Mouse (Mus musculus): Measurements from ENCODE around the gene Il24.

The Il24 gene

DNA sequence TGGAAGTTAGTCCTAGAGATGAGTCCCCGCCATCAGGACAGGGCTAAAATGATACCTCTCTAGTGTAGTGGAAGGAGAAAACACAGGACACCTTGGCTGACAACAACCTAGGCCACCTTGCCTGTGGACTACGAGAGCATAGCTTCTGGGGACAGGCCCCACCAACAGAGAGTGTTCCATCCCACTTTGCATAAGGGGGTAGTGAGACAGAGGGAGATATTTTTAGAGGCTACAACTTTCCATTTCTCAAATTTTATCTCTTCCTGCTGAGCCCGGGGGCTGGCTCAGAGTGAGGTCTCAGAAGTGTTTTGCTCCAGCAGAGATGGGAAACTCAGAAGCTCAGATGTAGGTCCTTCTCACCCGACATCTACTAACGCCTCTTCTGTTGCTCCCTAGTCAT, 36.8 kb downstream of the Il24 start:
- DNase-seq: no peak

GRCm38 (mm10) chr1:130849530-130850214, 37.6 kb downstream of the Il24 start:
- peak; percentile 5 for DNase-seq

DNA sequence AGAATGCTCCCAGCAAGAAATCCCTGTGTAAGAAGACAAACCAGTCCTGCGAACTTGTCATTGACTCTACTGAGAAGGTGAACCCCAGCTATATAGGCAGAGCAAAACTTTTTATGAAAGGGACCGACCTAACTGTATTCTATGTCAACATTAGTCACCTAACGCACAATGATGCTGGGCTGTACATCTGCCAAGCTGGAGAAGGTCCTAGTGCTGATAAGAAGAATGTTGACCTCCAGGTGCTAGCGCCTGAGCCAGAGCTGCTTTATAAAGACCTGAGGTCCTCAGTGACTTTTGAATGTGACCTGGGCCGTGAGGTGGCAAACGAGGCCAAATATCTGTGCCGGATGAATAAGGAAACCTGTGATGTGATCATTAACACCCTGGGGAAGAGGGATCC, 42.7 kb downstream of the Il24 start:
- no peak for DNase-seq

- DNase-seq: no peak
These were observed 45.6 kb downstream of the Il24 start for GRCm38 (mm10) chr1:130841621-130842020.

DNA sequence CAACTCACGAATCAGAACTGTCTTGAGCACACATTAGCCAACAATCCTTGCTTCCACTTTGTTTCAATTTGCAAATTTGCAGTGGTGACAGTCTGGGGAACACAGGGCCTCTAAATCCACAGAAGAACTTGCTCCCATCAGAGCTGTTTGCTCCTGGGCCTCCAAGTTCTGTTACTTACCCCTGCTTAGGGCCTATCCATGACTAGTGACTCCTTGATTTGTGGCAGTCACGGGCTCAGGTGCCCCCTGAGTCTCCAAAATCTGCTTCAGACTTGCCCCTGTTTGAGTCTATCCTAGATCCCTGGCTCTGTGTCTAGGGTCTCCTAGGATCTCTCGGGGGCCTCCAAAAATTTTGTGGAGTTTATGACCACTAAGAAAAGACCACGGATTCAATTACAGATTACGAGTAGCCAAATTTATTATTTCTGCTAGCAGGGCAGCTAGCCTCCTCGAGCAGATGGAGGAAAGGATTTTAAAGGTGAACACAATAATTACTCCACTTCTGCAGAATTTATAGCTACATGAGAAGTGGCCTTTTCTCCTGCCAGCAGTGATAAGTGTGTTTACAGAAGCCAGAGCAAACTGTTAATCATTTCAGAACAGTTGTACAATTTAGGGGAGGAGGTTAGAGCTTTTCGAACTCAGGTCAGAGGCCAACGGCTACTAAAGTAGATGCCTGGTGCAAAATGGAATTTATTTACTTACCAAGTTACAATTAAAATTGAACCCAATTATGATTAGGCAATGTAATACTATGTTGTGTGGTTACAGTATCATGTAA, 46.5 kb downstream of the Il24 start:
- no peak for DNase-seq

- DNase-seq: no peak
These were observed 49.0 kb downstream of the Il24 start for GRCm38 (mm10) chr1:130838288-130838687.

DNA sequence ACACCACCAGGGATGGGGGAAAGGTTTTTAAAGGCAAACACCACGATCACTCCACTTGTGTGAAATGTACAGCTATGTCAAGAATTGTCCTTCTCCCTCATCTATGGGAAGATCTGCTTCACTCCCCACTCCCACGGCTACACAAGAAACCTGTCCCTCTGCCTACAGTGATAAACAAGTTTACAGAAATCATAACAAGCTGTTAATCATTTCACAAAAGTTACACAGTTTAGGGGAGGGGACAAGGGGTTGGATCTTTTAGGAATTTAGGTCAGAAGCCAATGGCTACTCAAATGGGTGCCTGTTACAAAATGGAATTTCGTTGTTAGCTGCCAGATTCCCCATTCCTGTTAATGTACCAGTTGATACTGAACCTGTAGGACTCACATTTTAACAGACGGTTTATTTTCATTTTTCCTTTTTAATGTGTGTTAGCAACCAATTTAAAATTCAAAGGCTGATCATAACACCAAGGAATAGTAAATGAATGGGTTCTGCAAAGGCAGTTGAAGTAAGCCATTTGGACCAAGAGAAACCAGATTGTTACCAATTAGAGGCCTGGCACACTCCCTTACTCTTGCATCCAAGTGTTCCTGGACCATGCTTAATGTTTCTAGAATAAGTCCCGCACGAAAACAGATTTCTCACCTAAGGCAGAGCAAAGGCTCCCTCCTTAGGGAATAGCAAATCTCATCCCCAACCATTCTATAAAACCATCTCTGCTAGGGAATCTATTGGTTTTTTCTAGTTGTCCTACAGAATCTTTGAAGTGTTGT, 51.9 kb downstream of the Il24 start:
- DNase-seq: peak; percentile 63

DNA sequence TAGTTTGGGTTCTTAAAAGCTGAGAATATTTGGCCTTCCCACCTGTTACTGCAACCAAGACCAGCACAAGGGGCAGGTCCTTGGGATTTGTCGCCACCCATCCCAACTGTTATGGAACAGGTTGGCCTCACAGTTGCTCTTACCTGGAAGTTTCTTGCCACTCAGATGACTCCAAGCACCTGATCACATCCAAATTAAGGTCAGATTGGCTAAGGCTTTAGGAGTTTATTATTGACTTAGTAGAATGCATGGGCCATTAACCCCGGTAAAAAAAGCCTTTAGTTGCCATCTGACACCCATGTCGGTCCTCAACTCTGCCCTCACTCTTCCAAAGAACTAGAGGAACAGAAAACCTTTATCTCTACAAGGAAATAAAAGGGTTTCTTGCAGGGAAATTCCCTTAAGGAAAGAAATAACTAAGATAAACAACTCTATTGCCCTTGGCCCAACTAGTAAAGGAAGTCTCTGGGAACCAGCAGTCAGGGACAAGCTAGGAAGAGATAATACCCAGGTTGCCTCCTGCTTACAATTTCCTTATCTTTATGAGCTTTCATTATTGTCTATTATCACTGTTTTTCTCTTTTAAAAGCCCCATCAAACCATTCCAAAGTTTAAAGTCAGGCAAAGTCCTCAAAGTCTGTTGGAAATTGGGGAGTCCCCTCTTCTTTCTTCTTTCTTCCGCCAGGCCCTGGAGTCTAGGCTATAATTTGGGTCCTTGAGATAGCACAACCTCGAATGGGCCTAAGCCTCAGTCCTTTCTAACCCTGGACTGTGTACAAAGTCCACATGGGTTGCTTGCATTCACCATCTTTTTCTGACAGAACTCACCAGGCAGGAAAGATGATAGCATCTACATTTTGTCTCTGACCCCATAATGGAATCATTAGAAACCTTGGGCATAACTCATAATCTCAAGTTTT, 54.8 kb downstream of the Il24 start:
- no peak for DNase-seq

All from layer of hippocampus, adult 9-11 months (tissue).